Mouse (Mus musculus): ENCODE data around the gene Cd68.
"Not testable (repeated sequence)": the region's sequence is repeated elsewhere in the genome, so short reads cannot be mapped to it uniquely, and the experiment has no call there.

Gene Cd68

DNA sequence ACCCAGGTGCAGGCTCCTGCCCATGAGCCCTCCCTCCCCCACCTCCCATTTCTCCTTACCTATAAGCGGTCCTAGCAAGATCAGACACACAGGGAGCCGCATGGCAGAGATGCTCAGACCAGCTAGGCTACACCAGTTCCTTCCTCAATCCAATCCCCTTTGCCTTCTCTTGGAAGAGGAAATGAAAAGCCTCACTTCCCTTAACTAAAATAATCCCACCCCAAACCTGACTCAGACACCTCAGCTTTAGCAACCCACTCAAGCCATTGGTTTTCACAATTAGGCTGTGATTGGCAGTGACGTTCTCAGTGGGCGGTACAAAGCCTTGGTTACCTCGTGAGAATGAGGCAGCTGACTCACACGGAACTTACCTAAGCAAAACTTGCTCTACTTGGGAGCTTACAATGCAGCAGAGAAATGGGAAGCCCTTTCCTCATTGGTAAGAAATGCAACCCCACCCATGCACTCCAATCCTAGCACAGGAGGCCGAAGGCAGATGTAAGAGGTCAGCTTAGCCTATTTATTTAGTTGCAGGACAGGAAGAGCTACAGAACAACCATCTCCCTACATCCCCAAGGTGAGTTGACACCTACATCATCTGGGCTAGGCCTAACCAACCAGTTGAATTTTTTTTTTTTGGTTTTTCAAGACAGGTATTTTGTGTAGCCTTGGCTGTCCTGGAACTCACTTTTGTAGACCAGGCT lies at the start of gene Cd68:
Cd68 (minus strand) TSS at position 193 of the 704 bp plus-strand sequence.
- DNase-seq (ENCODE audit: low read depth in 1 of 2, low spot score in 2 of 2): peak; percentile 91 to 95

DNA sequence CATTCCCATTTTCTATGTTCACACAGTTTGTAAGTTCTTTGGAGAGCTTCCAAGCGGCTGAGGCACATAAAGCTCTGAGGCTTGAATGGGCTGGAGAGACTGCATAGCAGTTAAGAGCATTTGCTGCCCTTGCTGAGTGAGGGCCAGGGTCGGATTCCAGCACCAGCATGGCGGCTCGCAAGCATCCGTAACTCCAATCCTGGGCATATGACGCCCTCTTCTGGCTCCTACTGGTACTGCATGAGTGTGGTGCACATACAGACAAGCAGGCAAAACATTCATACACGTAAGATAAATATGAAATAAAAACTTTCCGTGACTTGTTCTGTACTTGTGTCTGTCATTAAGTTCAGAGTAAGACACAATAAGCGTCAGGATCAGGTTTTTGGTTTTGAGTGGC lies 49.5 kb upstream of the Cd68 start:
- peak in 1 of 2 experiments; percentile 49 for DNase-seq (ENCODE audit: low read depth in 1 of 2, low spot score in 2 of 2)

DNA sequence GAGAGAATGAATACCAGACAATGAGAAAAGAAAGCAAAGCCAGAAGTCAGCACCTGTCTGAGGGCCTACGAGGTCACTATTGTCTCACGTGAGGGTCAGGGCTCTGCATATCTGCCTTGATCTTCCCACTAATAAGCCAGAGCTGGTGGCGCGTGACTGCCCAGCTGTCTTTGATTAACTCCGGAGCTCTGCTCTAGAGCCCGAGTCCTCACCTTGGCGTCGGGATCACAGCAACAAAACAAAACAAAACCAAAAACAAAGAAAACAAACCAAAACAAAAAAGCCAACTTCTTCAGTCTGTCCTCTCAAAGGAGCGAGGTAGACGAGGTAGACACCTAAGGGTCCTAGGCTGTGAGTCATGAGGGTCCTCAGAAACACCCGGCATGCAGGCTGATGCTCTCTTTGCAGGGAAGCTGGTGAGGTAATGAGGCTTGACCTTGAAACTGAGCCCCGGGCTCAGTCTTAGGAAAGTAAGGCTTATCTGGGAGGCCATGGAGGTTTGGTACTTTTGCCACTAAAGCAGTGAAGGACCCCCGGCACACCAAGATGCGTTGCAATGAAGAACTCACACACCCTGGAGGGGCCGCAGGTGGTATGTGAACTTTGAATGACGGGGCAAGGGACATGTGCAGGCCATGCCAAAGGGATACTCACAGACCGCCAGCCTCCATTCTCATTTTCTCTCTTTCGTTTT lies 48.8 kb upstream of the Cd68 start:
- DNase-seq (ENCODE audit: low read depth in 1 of 2, low spot score in 2 of 2): no peak

- no peak for DNase-seq (ENCODE audit: low read depth in 1 of 2, low spot score in 2 of 2)
These were observed 47.2 kb upstream of the Cd68 start for GRCm38 (mm10) chr11:69712954-69713672.

GRCm38 (mm10) chr11:69711082-69711481 lies 45.1 kb upstream of the Cd68 start:
- DNase-seq (ENCODE audit: low read depth in 1 of 2, low spot score in 2 of 2): no peak

GRCm38 (mm10) chr11:69710470-69710869 lies 44.5 kb upstream of the Cd68 start:
- DNase-seq (ENCODE audit: low read depth in 1 of 2, low spot score in 2 of 2): no peak

DNA sequence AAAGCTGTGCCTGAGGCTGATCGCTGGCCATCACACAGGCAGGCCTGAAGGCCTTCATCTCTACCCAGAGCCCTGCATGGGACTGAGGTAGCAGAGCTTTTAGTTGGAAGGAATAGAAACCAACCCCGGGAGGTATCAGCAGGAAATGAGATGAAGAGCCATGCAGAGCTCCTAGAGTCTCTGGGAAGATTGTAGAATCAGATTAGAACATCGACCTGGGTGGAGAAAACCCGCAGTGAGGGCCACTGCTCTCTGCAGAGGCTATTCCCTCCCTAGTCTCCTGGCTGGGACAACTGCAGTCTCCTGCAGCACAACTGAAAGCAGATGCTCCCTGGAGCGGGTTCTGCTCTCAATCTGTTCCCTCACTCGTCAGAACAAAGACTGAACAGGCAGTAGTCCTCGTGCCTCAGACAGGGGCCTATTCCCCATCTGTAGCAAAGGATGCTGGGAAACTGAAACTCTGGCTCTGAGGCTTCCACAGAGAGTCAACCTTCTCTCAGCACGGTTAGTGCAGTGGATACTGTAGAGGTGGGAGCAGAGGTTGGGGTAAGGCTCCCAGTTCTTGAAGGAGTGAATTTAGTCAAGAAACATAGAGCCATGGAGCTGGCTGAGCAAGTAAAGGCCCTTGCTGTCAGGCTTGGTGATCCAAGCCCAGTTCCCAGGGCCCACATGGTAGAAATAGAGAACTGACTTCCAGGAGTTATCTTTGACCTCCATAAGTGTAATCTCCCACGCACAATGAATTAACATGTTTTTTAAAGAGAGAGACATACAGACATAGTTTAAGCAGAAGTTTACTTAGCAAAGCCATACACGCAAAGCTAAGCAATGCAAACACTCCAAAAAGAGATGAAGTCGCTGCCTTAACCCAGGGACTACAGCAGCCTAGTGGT lies 43.8 kb upstream of the Cd68 start:
- no peak for DNase-seq (ENCODE audit: low read depth in 1 of 2, low spot score in 2 of 2)

GRCm38 (mm10) chr11:69708614-69709265 lies 42.8 kb upstream of the Cd68 start:
- no peak for DNase-seq (ENCODE audit: low read depth in 1 of 2, low spot score in 2 of 2)

GRCm38 (mm10) chr11:69707873-69708381 lies 42.0 kb upstream of the Cd68 start:
- no peak for DNase-seq (ENCODE audit: low read depth in 1 of 2, low spot score in 2 of 2)

GRCm38 (mm10) chr11:69707480-69707847 lies 41.5 kb upstream of the Cd68 start:
- DNase-seq (ENCODE audit: low read depth in 1 of 2, low spot score in 2 of 2): no peak

GRCm38 (mm10) chr11:69706775-69707479 lies 41.0 kb upstream of the Cd68 start:
- DNase-seq (ENCODE audit: low read depth in 1 of 2, low spot score in 2 of 2): no peak

DNA sequence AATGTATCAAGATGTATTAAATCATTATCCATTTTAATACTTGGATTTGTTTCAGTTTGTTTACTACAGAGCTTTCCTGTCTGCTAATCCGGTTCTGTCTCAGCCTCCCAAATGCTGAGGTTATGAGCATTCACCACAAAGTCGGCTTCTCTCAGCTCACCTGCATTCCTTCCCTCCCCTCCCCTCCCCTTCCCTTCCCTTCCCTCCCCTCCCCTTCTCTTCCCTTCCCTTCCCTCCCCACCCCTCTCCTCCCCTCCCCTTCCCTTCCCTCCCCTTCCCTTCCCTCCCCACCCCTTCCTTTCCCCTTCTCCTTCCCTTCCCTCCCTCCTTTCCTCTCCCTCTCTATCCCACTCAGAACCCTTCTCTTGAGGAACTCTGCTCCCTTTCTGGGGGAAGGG lies 38.7 kb upstream of the Cd68 start:
- DNase-seq (ENCODE audit: low read depth in 1 of 2, low spot score in 2 of 2): no peak

GRCm38 (mm10) chr11:69703814-69704612 lies 38.1 kb upstream of the Cd68 start:
- DNase-seq (ENCODE audit: low read depth in 1 of 2, low spot score in 2 of 2): no peak

DNA sequence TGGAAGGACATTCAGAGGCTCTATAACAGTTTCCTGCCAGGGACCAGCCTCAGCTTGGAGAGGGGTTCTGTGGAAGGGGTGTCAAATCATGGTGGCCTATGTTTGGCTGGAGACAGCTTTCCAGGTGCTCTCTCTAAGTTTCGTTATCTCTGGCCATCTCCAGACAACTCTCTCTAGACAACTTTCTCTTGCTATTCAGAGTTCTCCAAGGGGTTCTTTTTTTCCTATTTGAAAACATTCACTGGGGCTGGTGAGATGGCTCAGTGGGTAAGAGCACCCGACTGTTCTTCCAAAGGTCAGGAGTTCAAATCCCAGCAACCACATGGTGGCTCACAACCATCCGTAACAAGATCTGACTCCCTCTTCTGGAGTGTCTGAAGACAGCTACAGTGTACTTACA lies 37.4 kb upstream of the Cd68 start:
- not testable (repeated sequence) for DNase-seq (ENCODE audit: low read depth in 1 of 2, low spot score in 2 of 2)

DNA sequence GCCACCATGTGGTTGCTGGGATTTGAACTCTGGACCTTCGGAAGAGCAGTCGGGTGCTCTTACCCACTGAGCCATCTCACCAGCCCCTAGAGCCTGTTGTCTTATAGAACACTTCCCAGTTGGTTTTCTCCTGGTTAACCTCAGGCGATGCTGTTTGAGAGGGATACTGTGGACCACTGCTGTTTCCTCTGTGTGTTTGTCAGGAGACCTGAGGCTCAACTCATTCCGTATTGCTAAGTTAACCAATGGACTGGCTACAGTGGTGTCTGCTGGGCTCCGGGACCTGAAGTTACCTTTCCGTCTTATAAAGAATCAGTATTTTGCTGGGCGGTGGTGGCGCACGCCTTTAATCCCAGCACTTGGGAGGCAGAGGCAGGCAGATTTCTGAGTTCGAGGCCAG lies 36.9 kb upstream of the Cd68 start:
- DNase-seq (ENCODE audit: low read depth in 1 of 2, low spot score in 2 of 2): not testable (repeated sequence)

DNA sequence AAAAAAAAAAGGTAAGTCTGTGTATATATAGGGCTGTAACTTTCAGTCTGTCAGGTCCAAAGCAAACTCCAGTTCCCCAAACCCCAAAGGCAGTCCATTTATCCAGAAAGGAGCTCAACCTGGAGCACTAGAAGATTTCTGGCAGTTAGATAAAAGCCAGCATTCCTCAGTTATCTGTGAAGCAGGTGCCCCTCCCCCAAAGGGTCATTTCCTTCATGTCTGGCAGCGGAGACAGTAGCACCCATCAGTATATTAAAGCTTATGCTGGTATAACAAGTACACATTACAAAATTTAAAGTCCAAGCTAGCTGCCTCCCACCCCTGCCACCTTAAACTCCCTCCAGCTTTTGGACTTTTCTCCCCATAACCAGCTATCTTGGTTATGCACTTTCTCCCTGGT lies 33.6 kb upstream of the Cd68 start:
- no peak for DNase-seq (ENCODE audit: low read depth in 1 of 2, low spot score in 2 of 2)

- DNase-seq (ENCODE audit: low read depth in 1 of 2, low spot score in 2 of 2): no peak
These were observed 32.6 kb upstream of the Cd68 start for GRCm38 (mm10) chr11:69698574-69698973.

DNA sequence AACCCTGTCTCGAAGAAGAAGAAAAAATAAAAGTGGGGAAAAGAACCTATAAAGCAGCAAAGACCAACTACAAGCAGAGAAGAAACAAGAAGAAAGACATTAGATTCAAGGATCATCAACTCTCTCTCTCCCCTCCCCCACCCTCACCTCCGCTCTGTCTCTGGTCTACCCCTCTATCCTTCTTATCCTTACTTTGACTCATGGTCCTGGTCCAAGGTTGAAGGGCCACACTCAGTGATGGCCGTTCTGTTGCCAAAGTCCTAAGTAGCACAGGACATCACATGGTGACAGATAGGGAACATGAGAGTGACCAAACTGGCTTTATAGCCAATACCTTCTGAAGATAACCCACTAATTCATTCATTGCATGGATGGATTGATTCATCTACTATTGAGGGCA lies 31.4 kb upstream of the Cd68 start:
- no peak for DNase-seq (ENCODE audit: low read depth in 1 of 2, low spot score in 2 of 2)

All from monocyte, adult 2 months (primary cell).